Mouse (Mus musculus) liver, embryonic 14.5 days (tissue): ENCODE data around the gene Cfap58.

ENCODE experiments used
- CTCF ChIP-seq: IDR thresholded peaks from 2 replicates; pipeline ENCODE4 v1.5.1; 2016; ENCODE audit warnings: antibody characterized with exemption, low read depth, control low read depth
- EP300 ChIP-seq: IDR thresholded peaks from 2 replicates; pipeline ENCODE4 v1.6.1; 2016; ENCODE audit warnings: antibody characterized with exemption, low read depth

DNA sequence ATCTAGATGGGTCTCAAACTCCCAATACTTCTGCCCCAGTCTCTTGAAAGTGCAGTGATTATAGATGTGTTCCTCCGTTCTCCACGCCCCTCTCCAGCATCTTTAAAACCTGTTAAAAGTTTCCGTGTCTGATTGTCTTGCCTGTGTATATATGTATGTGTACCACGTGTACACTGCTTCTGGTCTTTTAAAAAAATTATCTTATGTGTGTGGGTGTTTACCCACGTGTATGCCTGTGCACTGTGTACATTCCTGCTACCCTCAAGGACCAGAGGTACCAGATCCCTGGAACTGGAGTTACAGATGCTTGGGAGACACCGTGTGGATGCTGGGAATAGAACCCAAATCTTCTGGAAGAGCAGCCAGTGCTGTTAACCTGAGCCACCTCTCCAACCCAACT is 1.9 kb upstream of the Cfap58 start:
- TF ChIP-seq CTCF (no peak), EP300 (no peak)
